Mouse (Mus musculus): ENCODE data around the gene Metap2.

DNA sequence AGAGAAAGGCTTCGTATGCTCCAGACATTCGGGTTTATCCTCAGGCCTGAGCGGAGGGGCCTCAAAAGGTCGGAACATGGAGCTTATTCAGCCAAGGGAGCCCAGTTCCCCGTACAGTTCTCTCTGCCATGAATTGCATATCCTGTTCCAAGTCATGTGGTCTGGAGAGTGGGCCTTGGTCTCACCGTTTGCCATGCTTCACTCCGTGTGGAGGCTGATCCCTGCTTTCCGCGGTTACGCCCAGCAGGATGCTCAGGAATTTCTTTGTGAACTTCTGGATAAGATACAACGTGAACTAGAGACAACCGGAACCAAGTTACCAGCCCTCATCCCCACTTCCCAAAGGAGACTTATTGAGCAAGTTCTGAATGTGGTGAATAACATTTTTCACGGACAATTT is 50.2 kb downstream of the Metap2 start:
- TF ChIP-seq CTCF (IDR thresholded peaks at IDR 0.05) (no peak), EP300 (IDR thresholded peaks at IDR 0.05) (no peak)
